Mouse (Mus musculus): ENCODE results near the gene Gm45021. TPM values are rescaled to one million over a fixed set of nuclear protein-coding genes. Genes with fewer than 3 reads are reported as not detected.
"Not testable (repeated sequence)": the region's sequence is repeated elsewhere in the genome, so short reads cannot be mapped to it uniquely, and the experiment has no call there.

Gm45021 gene
- polyA plus RNA-seq, 2 experiments: 0.78 to 0.94 TPM

DNA sequence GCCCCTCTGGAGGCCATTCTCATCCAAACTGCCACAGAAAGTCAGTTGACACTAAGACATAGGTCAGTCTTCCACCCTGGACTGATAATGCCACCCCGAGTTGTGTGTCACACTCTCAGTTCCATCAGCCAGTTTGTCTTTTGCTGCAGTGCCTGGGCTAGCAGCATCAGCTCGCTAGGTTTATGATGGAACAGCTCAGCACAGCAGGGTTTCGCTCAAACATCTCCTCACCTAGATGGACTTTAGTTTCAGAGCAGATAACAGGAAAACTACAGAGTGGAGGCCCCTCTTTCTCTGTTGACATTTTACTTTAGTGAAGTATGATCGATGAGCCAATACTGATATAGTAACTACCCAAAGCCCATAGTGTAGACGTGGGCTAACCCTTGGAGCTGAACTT is 25.3 kb downstream of the Gm45021 start:
- Histone ChIP-seq H3K9me3 (ENCODE audit: control insufficient read depth, low read length) (no peaks in the 10 kb centered on the region), H3K9ac (ENCODE audit: low read depth, low read length, severe bottlenecking) (no peak overlapping the region), H3K4me3 (replicated peaks; ENCODE audit: low read length) (no peak overlapping the region), H3K27ac (replicated peaks; ENCODE audit: low read depth, low read length) (no peak overlapping the region), H3K4me2 (replicated peaks; ENCODE audit: low read depth, low read length, severe bottlenecking) (no peak overlapping the region), H3K4me1 (ENCODE audit: control insufficient read depth, insufficient read depth, low read length) (no peaks in the 10 kb centered on the region), H3K36me3 (ENCODE audit: control insufficient read depth, insufficient read depth, low read length) (peaks cover 19% of the 10 kb centered on the region), H3K27me3 (ENCODE audit: control insufficient read depth, insufficient read depth, low read length) (no peaks in the 10 kb centered on the region)
- DNase-seq (ENCODE audit: low spot score) (no peak), ATAC-seq (ENCODE audit: low FRiP score, low read depth) (no peak)
- whole genome bisulfite sequencing: 90% methylated on average over 5 of the region's 5 CpGs
- TF ChIP-seq POLR2A (IDR thresholded peaks at IDR 0.05; ENCODE audit: borderline replicate concordance, extremely low read depth, insufficient read depth, insufficient read length): no peak

DNA sequence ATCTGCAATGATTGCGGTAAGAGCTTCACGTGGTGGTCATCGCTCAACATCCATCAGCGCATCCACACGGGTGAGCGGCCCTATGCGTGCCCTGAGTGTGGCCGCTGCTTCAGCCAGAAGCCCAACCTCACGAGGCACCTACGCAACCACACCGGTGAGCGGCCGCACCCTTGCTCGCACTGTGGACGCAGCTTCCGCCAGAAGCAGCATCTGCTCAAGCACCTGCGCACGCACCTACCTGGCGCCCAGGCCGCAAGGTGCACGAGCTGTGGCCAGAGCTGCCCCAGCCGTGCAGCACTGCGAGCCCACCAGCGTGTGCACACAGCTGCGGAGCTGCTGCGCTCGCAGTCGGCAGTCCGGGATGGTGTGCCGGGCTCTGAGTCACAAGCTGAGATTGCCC is 30.6 kb downstream of the Gm45021 start:
- Histone ChIP-seq H3K27ac (replicated peaks; ENCODE audit: low read depth, low read length) (no peak overlapping the region), H3K27me3 (ENCODE audit: control insufficient read depth, insufficient read depth, low read length) (no peaks in the 10 kb centered on the region), H3K4me1 (ENCODE audit: control insufficient read depth, insufficient read depth, low read length) (no peaks in the 10 kb centered on the region), H3K4me2 (replicated peaks; ENCODE audit: low read depth, low read length, severe bottlenecking) (no peak overlapping the region), H3K9ac (ENCODE audit: low read depth, low read length, severe bottlenecking) (no peak overlapping the region), H3K4me3 (replicated peaks; ENCODE audit: low read length) (no peak overlapping the region), H3K36me3 (ENCODE audit: control insufficient read depth, insufficient read depth, low read length) (peaks cover 23% of the 10 kb centered on the region), H3K9me3 (ENCODE audit: control insufficient read depth, low read length) (no peaks in the 10 kb centered on the region)
- ATAC-seq (ENCODE audit: low FRiP score, low read depth) (no peak), DNase-seq (ENCODE audit: low spot score) (no peak)
- TF ChIP-seq POLR2A (IDR thresholded peaks at IDR 0.05; ENCODE audit: borderline replicate concordance, extremely low read depth, insufficient read depth, insufficient read length): no peak
- 97% methylated on average over 26 of the region's 30 CpGs for WGBS

DNA sequence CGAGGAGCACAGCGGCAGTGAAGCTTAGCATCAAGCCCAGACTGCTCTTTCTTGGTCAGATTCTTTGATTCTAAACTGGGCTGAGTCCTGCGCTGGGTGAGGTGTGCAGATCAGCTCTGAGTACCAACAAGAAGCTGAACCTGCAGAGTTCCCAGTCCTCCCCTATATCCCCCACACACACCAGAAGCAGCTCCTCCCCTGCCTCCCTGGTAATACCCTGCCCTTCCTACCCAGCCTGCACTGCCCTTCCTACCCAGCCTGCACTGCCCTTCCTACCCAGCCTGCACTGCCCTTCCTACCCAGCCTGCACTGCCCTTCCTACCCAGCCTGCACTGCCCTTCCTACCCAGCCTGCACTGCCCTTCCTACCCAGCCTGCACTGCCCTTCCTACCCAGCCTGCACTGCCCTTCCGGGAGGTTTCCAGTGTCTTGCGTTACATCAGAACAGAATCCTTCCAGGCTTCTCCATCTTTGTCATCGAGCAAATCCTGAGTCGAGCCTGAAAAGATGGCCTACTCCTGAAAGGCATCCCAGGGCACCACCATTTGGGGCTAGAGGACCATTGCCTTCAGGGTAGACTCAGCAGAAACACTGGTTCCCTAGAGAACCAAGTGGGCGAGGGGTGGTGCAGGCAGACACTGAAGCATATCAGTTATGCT is 32.9 kb downstream of the Gm45021 start:
- 86% methylated on average over 8 of the region's 8 CpGs for WGBS
- H3K27ac ChIP-seq (replicated peaks; ENCODE audit: low read depth, low read length); H3K4me1 ChIP-seq (ENCODE audit: control insufficient read depth, insufficient read depth, low read length); DNase-seq (ENCODE audit: low spot score); H3K27me3 ChIP-seq (ENCODE audit: control insufficient read depth, insufficient read depth, low read length); H3K9ac ChIP-seq (ENCODE audit: low read depth, low read length, severe bottlenecking); ATAC-seq (ENCODE audit: low FRiP score, low read depth); H3K4me3 ChIP-seq (replicated peaks; ENCODE audit: low read length); H3K4me2 ChIP-seq (replicated peaks; ENCODE audit: low read depth, low read length, severe bottlenecking); H3K9me3 ChIP-seq (ENCODE audit: control insufficient read depth, low read length): not testable (repeated sequence)
- peaks cover 23% of the 10 kb centered on the region for H3K36me3 ChIP-seq (ENCODE audit: control insufficient read depth, insufficient read depth, low read length)

DNA sequence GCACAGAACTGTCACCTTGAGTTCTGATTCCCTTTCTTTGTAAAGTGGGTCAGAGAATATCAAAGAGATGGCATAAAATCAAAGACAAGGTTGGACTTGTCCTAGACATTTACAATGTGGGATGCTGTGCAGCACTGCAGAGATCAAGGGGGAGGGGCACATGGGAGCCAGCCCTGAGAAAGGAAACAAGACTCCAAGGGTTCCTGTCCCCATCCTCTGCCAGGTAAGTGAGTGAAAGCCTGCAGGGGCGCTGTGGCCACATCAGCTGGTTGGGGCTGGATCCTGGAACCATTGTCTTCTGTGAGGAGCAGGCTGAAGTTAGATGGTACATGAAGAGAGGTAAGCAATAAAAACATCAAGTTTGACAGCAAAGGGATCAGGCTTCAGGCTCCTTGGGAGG is 34.0 kb downstream of the Gm45021 start:
- no peaks in the 10 kb centered on the region for H3K9me3 ChIP-seq (ENCODE audit: control insufficient read depth, low read length)
- 18% methylated on average over 1 of the region's 1 CpGs for WGBS
- H3K27ac ChIP-seq (replicated peaks; ENCODE audit: low read depth, low read length): no peak overlapping the region
- no peaks in the 10 kb centered on the region for H3K4me1 ChIP-seq (ENCODE audit: control insufficient read depth, insufficient read depth, low read length)
- H3K9ac ChIP-seq (ENCODE audit: low read depth, low read length, severe bottlenecking): no peak overlapping the region
- H3K27me3 ChIP-seq (ENCODE audit: control insufficient read depth, insufficient read depth, low read length): peaks cover 14% of the 10 kb centered on the region
- TF ChIP-seq POLR2A (IDR thresholded peaks at IDR 0.05; ENCODE audit: borderline replicate concordance, extremely low read depth, insufficient read depth, insufficient read length): no peak
- DNase-seq (ENCODE audit: low spot score) (no peak), ATAC-seq (ENCODE audit: low FRiP score, low read depth) (no peak)
- peaks cover 23% of the 10 kb centered on the region for H3K36me3 ChIP-seq (ENCODE audit: control insufficient read depth, insufficient read depth, low read length)
- no peak overlapping the region for H3K4me3 ChIP-seq (replicated peaks; ENCODE audit: low read length)
- no peak overlapping the region for H3K4me2 ChIP-seq (replicated peaks; ENCODE audit: low read depth, low read length, severe bottlenecking)

DNA sequence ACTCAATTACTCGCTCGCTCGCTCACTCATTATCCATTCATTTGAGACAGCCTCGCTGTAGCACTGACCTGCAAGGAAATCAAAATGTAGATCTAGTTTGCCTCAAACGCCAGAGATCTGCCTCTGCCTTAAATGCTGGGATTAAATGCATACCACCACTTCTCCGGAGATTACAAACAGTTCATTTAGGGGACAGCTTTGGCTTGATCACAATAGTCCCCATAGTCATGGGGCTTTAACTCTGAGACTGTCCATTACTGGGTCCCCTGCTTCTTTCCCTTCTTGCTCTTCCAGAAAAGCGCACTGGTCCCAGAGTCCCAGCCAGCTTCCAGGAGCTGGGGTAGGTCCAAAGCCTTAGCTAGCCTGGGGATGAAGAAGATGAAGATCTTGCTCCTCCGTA is 37.1 kb downstream of the Gm45021 start, which contains the start of gene AI854703:
Gene AI854703, plus strand, starts transcription at position 301 of the 400 bp plus-strand sequence.
- 30% methylated on average over 8 of the region's 8 CpGs for WGBS
- Histone ChIP-seq H3K9ac (ENCODE audit: low read depth, low read length, severe bottlenecking) (peak within 1 kb of the TSS; percentile 52), H3K9me3 (ENCODE audit: control insufficient read depth, low read length) (no peaks in the 10 kb centered on the region), H3K4me3 (replicated peaks; ENCODE audit: low read length) (peak within 1 kb of the TSS; percentile 44), H3K27ac (replicated peaks; ENCODE audit: low read depth, low read length) (no peak within 1 kb of the TSS), H3K36me3 (ENCODE audit: control insufficient read depth, insufficient read depth, low read length) (no peaks in the 10 kb centered on the region), H3K4me2 (replicated peaks; ENCODE audit: low read depth, low read length, severe bottlenecking) (peak within 1 kb of the TSS; percentile 86), H3K4me1 (ENCODE audit: control insufficient read depth, insufficient read depth, low read length) (no peaks in the 10 kb centered on the region), H3K27me3 (ENCODE audit: control insufficient read depth, insufficient read depth, low read length) (peaks cover 30% of the 10 kb centered on the region)
- ATAC-seq (ENCODE audit: low FRiP score, low read depth) (no peak), DNase-seq (ENCODE audit: low spot score) (no peak)
- TF ChIP-seq POLR2A (IDR thresholded peaks at IDR 0.05; ENCODE audit: borderline replicate concordance, extremely low read depth, insufficient read depth, insufficient read length): no peak

Data from limb, embryonic 14.5 days (tissue).